Mouse (Mus musculus): ENCODE results near the gene Fam163a. TPM values are rescaled to one million over a fixed set of nuclear protein-coding genes. Genes with fewer than 3 reads are reported as not detected.

Fam163a gene
- polyA plus RNA-seq, 1 experiment from 2014 or later, result 1.8 TPM

DNA sequence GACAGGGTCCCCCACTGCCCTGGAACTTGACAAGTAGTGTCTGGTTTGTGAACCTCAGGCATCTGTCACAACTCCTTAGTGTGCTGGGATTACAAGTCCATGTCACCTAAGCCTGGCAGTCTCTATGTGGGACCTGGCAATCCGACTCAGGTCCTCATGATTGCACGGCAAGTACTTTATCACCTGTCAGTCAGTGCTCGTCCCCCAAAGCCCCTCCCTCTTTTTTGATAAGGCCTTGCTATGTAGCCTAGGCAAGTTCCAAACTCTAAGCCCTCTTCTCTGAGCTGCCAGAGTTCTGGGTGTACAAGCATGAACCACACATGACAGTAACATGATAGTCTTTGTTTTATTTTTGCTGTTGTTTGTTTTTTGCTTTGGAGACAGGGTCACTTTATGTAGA is 88.1 kb downstream of the Fam163a start:
- H3K27ac ChIP-seq (ENCODE audit: low read depth, low read length), result no peak overlapping the region
- TF ChIP-seq CTCF (IDR thresholded peaks at IDR 0.05; ENCODE audit: low read depth), result no peak
- WGBS, result 44% methylated on average over 3 of the region's 3 CpGs
- no peaks in the 10 kb centered on the region for H3K4me1 ChIP-seq (replicated peaks; ENCODE audit: control insufficient read depth, insufficient read depth, low read length)
- H3K4me3 ChIP-seq (ENCODE audit: low read depth, low read length), result no peak overlapping the region
- no peaks in the 10 kb centered on the region for H3K36me3 ChIP-seq (ENCODE audit: control insufficient read depth, insufficient read depth)
- no peaks in the 10 kb centered on the region for H3K9me3 ChIP-seq (ENCODE audit: control insufficient read depth)
- ATAC-seq, result no peak
- no peak overlapping the region for H3K4me2 ChIP-seq (replicated peaks; ENCODE audit: low read depth)
- H3K9ac ChIP-seq (ENCODE audit: low read depth, low read length), result no peak overlapping the region
- no peaks in the 10 kb centered on the region for H3K27me3 ChIP-seq (replicated peaks; ENCODE audit: control insufficient read depth, insufficient read depth, low read length)

DNA sequence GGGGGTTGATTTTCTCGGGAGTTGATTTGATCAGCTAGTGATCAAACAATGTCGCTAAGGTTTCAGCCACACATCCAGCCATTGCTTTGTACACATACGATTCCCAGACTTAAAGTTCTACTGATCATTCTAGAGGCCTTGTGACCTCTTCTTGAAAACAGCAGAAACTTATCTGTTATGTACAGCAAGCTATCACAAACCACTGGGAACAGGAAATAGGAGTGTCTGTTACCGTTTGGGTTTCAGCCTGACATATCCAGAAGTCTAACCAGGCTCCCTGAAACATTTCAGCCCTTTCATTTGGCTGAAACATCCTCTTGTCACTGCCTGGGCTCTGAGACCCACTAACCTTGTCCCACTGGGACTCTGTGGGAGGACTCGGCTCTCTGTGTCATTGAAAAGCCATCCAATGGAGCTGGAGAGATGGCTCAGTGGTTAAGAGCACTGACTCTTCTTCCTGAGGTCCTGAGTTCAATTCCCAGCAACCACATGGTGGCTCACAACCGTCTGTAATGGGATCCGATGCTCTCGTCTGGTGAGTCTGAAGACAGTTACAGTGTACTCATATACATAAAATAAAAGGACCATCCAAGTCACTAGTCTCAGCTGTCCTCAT is 90.8 kb downstream of the Fam163a start:
- TF ChIP-seq CTCF (IDR thresholded peaks at IDR 0.05; ENCODE audit: low read depth), result no peak
- no peak for ATAC-seq
- H3K27ac ChIP-seq (ENCODE audit: low read depth, low read length), result no peak overlapping the region
- H3K9me3 ChIP-seq (ENCODE audit: control insufficient read depth), result no peaks in the 10 kb centered on the region
- H3K27me3 ChIP-seq (replicated peaks; ENCODE audit: control insufficient read depth, insufficient read depth, low read length), result no peaks in the 10 kb centered on the region
- H3K4me1 ChIP-seq (replicated peaks; ENCODE audit: control insufficient read depth, insufficient read depth, low read length), result no peaks in the 10 kb centered on the region
- H3K4me2 ChIP-seq (replicated peaks; ENCODE audit: low read depth), result no peak overlapping the region
- no peak overlapping the region for H3K4me3 ChIP-seq (ENCODE audit: low read depth, low read length)
- no peak overlapping the region for H3K9ac ChIP-seq (ENCODE audit: low read depth, low read length)
- WGBS, result 76% methylated on average over 8 of the region's 8 CpGs
- H3K36me3 ChIP-seq (ENCODE audit: control insufficient read depth, insufficient read depth), result no peaks in the 10 kb centered on the region

DNA sequence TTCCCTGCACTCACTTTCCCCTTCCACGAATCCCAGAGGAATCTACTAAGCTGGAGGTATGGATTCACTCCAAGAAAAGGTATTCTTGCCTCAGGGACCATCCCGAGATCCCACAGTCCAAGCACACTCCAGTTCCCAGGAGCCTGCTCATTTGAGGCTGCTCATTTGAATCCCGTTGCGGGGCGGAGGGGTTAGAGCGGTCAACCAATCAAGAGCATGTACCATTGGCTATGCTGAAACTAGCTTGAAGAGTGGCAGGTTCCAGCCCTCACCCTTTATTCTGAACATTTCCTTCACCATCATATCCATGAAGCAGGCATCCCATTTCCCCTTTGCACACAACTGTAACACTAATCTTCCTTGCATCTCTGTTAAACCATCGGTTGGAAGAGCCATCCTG is 92.7 kb downstream of the Fam163a start:
- no peak overlapping the region for H3K4me3 ChIP-seq (ENCODE audit: low read depth, low read length)
- H3K27me3 ChIP-seq (replicated peaks; ENCODE audit: control insufficient read depth, insufficient read depth, low read length), result no peaks in the 10 kb centered on the region
- no peaks in the 10 kb centered on the region for H3K4me1 ChIP-seq (replicated peaks; ENCODE audit: control insufficient read depth, insufficient read depth, low read length)
- no peaks in the 10 kb centered on the region for H3K36me3 ChIP-seq (ENCODE audit: control insufficient read depth, insufficient read depth)
- no peak overlapping the region for H3K4me2 ChIP-seq (replicated peaks; ENCODE audit: low read depth)
- H3K9ac ChIP-seq (ENCODE audit: low read depth, low read length), result no peak overlapping the region
- no peak for TF ChIP-seq CTCF (IDR thresholded peaks at IDR 0.05; ENCODE audit: low read depth)
- no peak; the same call in 1 of the 2 replicates for ATAC-seq
- no peaks in the 10 kb centered on the region for H3K9me3 ChIP-seq (ENCODE audit: control insufficient read depth)
- 59% methylated on average over 7 of the region's 7 CpGs for WGBS
- H3K27ac ChIP-seq (ENCODE audit: low read depth, low read length), result no peak overlapping the region

DNA sequence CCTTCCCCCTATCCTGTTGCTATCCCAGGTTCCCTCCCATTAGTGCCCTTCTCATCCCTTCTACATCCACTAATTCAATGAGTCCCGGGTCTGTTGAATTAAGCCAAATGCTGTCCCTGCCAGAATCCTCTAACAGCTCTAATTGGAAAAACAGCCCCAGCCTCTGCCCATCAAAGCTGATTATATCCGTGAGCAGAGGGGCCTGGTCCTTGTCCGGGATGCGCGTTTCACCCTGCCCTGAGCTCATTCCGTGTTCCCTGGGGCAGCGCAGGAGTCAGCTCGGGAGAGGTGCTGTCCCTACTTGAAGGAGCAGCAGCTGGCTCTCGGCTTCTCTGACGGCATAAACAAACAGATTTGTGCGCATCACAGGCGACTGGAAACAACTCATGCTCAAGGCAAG is 93.1 kb downstream of the Fam163a start:
- Histone ChIP-seq H3K9ac (ENCODE audit: low read depth, low read length) (no peak overlapping the region), H3K9me3 (ENCODE audit: control insufficient read depth) (no peaks in the 10 kb centered on the region), H3K27me3 (replicated peaks; ENCODE audit: control insufficient read depth, insufficient read depth, low read length) (no peaks in the 10 kb centered on the region), H3K4me2 (replicated peaks; ENCODE audit: low read depth) (no peak overlapping the region), H3K4me1 (replicated peaks; ENCODE audit: control insufficient read depth, insufficient read depth, low read length) (no peaks in the 10 kb centered on the region), H3K4me3 (ENCODE audit: low read depth, low read length) (no peak overlapping the region), H3K36me3 (ENCODE audit: control insufficient read depth, insufficient read depth) (no peaks in the 10 kb centered on the region), H3K27ac (ENCODE audit: low read depth, low read length) (no peak overlapping the region)
- 27% methylated on average over 12 of the region's 12 CpGs for WGBS
- TF ChIP-seq CTCF (IDR thresholded peaks at IDR 0.05; ENCODE audit: low read depth), result no peak
- ATAC-seq, result no peak

DNA sequence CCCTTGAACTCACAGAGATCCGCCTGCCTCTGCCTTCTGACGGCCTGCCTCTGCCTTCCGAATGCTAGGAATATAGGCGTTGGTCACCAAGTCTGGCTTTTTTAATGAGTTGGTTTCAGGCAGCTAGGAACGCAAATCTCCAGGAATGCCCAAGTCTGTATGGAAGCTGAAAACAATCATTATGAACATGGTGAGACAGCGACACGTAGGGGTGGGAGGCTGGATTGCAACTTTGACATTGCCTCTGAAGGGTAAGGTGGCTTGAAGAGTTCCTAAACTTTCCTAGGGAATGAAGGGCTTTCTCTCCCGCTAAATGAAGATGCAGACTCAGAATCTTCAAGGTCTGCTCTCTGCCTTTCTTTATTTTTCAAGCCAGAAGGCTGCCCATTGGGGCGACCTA is 93.7 kb downstream of the Fam163a start:
- Histone ChIP-seq H3K9ac (ENCODE audit: low read depth, low read length) (no peak overlapping the region), H3K27me3 (replicated peaks; ENCODE audit: control insufficient read depth, insufficient read depth, low read length) (no peaks in the 10 kb centered on the region), H3K4me2 (replicated peaks; ENCODE audit: low read depth) (no peak overlapping the region), H3K9me3 (ENCODE audit: control insufficient read depth) (no peaks in the 10 kb centered on the region), H3K36me3 (ENCODE audit: control insufficient read depth, insufficient read depth) (no peaks in the 10 kb centered on the region), H3K4me1 (replicated peaks; ENCODE audit: control insufficient read depth, insufficient read depth, low read length) (no peaks in the 10 kb centered on the region), H3K27ac (ENCODE audit: low read depth, low read length) (no peak overlapping the region), H3K4me3 (ENCODE audit: low read depth, low read length) (no peak overlapping the region)
- WGBS, result 75% methylated on average over 9 of the region's 9 CpGs
- ATAC-seq, result no peak
- peak; percentile 66 for TF ChIP-seq CTCF (IDR thresholded peaks at IDR 0.05; ENCODE audit: low read depth)

DNA sequence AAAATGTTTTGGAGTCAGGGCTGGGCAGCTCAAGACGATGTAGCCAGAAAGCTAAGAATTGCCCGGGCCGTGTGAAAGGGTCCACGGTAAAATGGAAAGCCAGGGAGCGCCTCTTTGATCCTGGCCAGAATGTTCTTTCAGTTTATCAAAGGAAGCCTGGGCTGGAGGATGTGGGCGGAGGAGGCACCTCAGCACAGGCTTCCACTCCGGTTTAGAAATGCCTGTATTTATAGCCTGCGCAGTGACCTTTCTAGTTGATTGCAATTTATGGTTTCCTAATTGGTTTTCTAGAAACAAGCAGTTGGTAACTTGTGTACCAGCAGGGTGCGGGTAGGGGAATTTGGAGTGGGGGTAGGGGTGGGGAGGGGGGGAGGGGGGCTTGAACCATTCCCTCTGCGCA is 96.4 kb downstream of the Fam163a start:
- no peaks in the 10 kb centered on the region for H3K9me3 ChIP-seq (ENCODE audit: control insufficient read depth)
- no peaks in the 10 kb centered on the region for H3K4me1 ChIP-seq (replicated peaks; ENCODE audit: control insufficient read depth, insufficient read depth, low read length)
- no peak overlapping the region for H3K27ac ChIP-seq (ENCODE audit: low read depth, low read length)
- H3K4me2 ChIP-seq (replicated peaks; ENCODE audit: low read depth), result no peak overlapping the region
- no peak for TF ChIP-seq CTCF (IDR thresholded peaks at IDR 0.05; ENCODE audit: low read depth)
- H3K4me3 ChIP-seq (ENCODE audit: low read depth, low read length), result no peak overlapping the region
- H3K36me3 ChIP-seq (ENCODE audit: control insufficient read depth, insufficient read depth), result no peaks in the 10 kb centered on the region
- no peaks in the 10 kb centered on the region for H3K27me3 ChIP-seq (replicated peaks; ENCODE audit: control insufficient read depth, insufficient read depth, low read length)
- 47% methylated on average over 10 of the region's 10 CpGs for WGBS
- H3K9ac ChIP-seq (ENCODE audit: low read depth, low read length), result no peak overlapping the region
- no peak for ATAC-seq

DNA sequence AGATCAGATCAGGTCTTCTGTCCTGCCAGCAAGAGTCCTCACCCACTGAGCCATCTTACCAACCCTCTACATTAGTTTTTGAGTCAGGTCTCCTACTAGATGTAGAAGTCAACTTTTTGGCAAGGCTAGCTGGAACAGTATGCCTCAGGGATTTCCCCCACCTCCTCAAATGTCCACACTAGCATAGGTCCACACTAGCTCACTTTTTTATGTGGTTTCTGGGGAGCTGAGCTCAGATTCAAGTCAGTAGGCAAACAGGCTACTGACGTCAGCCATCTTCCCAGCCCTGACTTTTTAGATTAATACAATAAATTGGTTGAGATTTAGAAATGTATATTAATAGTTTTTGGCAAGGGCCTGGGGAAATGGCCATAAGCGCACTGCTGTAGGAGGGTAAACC is 97.4 kb downstream of the Fam163a start:
- no peak overlapping the region for H3K4me3 ChIP-seq (ENCODE audit: low read depth, low read length)
- H3K27ac ChIP-seq (ENCODE audit: low read depth, low read length), result no peak overlapping the region
- no peak for ATAC-seq
- 88% methylated on average over 2 of the region's 2 CpGs for WGBS
- H3K27me3 ChIP-seq (replicated peaks; ENCODE audit: control insufficient read depth, insufficient read depth, low read length), result no peaks in the 10 kb centered on the region
- H3K36me3 ChIP-seq (ENCODE audit: control insufficient read depth, insufficient read depth), result no peaks in the 10 kb centered on the region
- no peaks in the 10 kb centered on the region for H3K9me3 ChIP-seq (ENCODE audit: control insufficient read depth)
- no peak overlapping the region for H3K4me2 ChIP-seq (replicated peaks; ENCODE audit: low read depth)
- TF ChIP-seq CTCF (IDR thresholded peaks at IDR 0.05; ENCODE audit: low read depth), result no peak
- no peak overlapping the region for H3K9ac ChIP-seq (ENCODE audit: low read depth, low read length)
- H3K4me1 ChIP-seq (replicated peaks; ENCODE audit: control insufficient read depth, insufficient read depth, low read length), result no peaks in the 10 kb centered on the region

Data from intestine, postnatal 0 days (tissue).